Mouse (Mus musculus) embryonic facial prominence, embryonic 12.5 days (tissue): ENCODE measurements around the gene Unk. TPM values are rescaled to one million over a fixed set of nuclear protein-coding genes. Genes with fewer than 3 reads are reported as not detected.
"Not testable (repeated sequence)": the region's sequence is repeated elsewhere in the genome, so short reads cannot be mapped to it uniquely, and the experiment has no call there.

Source experiments
- ATAC-seq: fragments of 200-750 bp; cut with Nextera tagmentation; 2 replicates; pipeline ENCODE4 v1.8.0; 2017; ENCODE audit not compliant: insufficient number of reproducible peaks, insufficient read depth, low FRiP score, low TSS enrichment
- H3K27ac ChIP-seq: fragments of 300-500 bp; sonication (generic); 2 replicates; pipeline ENCODE4 v1.5.1; 2016; ENCODE audit warnings: mild to moderate bottlenecking
- H3K27me3 ChIP-seq: fragments of 300-500 bp; sonication (generic); 2 replicates; pipeline ENCODE4 v1.6.1; 2016; ENCODE audit warnings: mild to moderate bottlenecking, moderate library complexity
- H3K36me3 ChIP-seq: fragments of 300-500 bp; sonication (generic); 2 replicates; pipeline ENCODE4 v1.6.1; 2016; ENCODE audit warnings: mild to moderate bottlenecking
- H3K4me1 ChIP-seq: fragments of 300-500 bp; sonication (generic); 2 replicates; pipeline ENCODE4 v1.6.1; 2016
- H3K4me2 ChIP-seq: fragments of 300-500 bp; sonication (generic); replicated peaks from 2 replicates; pipeline ENCODE4 v1.6.1; 2016; ENCODE audit warnings: mild to moderate bottlenecking, moderate library complexity
- H3K4me3 ChIP-seq: fragments of 300-500 bp; sonication (generic); 2 replicates; pipeline ENCODE4 v1.5.1; 2016; ENCODE audit warnings: mild to moderate bottlenecking
- H3K9ac ChIP-seq: fragments of 300-500 bp; sonication (generic); 2 replicates; pipeline ENCODE4 v1.6.1; 2016; ENCODE audit warnings: mild to moderate bottlenecking, moderate library complexity
- H3K9me3 ChIP-seq: fragments of 300-500 bp; sonication (generic); 2 replicates; pipeline ENCODE4 v1.6.1; 2016; ENCODE audit warnings: mild to moderate bottlenecking, moderate library complexity
- WGBS: fragments of 180-500 bp; shearing (Covaris S2); methylation state at CpG from one replicate; pipeline ENCODE4 v1.1.7; 2016; 5-methylcytosine and 5-hydroxymethylcytosine counted together
- polyA plus RNA-seq: library from polyadenylated mRNA; unstranded; fragments of >200 nt; fragmentation: Nextera tagmentation; extraction: Ambion mirVana; gene quantifications from 2 replicates; pipeline ENCODE4 v1.2.1, GENCODE M21; 2016

Unk gene
- polyA plus RNA-seq, 1 experiment from 2014 or later: 44.1 TPM

GRCm38 (mm10) chr11:116023074-116023770 is 6.9 kb upstream of the Unk start:
- 5% methylated on average over 18 of the region's 18 CpGs for WGBS
- Histone ChIP-seq H3K4me3 (peak overlapping the region; percentile 95), H3K27ac (peak overlapping the region; percentile 100), H3K36me3 (peaks cover 17% of the 10 kb centered on the region), H3K4me2 (peak overlapping the region; percentile 67), H3K9ac (peak overlapping the region; percentile 100)
- not testable (repeated sequence) for H3K27me3 ChIP-seq, H3K9me3 ChIP-seq, H3K4me1 ChIP-seq, ATAC-seq

GRCm38 (mm10) chr11:116023771-116024355 is 6.3 kb upstream of the Unk start:
- Histone ChIP-seq H3K4me3 (peak overlapping the region; percentile 95), H3K4me1 (no peaks in the 10 kb centered on the region), H3K36me3 (peaks cover 17% of the 10 kb centered on the region), H3K27ac (peak overlapping the region; percentile 100), H3K4me2 (peak overlapping the region; percentile 67), H3K27me3 (no peaks in the 10 kb centered on the region), H3K9ac (peak overlapping the region; percentile 100), H3K9me3 (no peaks in the 10 kb centered on the region)
- peak; percentile 17 for ATAC-seq
- WGBS: under 1% methylated on average over 55 of the region's 57 CpGs

GRCm38 (mm10) chr11:116024356-116024808 is 5.7 kb upstream of the Unk start:
- no peaks in the 10 kb centered on the region for H3K4me1 ChIP-seq
- peak overlapping the region; percentile 100 for H3K27ac ChIP-seq
- peak overlapping the region; percentile 67; the same call in 1 of the 2 replicates for H3K4me2 ChIP-seq
- H3K9ac ChIP-seq: peak overlapping the region; percentile 100
- H3K27me3 ChIP-seq: no peaks in the 10 kb centered on the region
- H3K36me3 ChIP-seq: peaks cover 17% of the 10 kb centered on the region
- peak overlapping the region; percentile 95 for H3K4me3 ChIP-seq
- ATAC-seq: peak; percentile 91
- no peaks in the 10 kb centered on the region for H3K9me3 ChIP-seq
- under 1% methylated on average over 37 of the region's 37 CpGs for WGBS

- WGBS: 90% methylated on average over 3 of the region's 3 CpGs
- Histone ChIP-seq H3K36me3 (peaks cover 17% of the 10 kb centered on the region), H3K9ac (no peak overlapping the region), H3K4me2 (no peak overlapping the region), H3K4me3 (no peak overlapping the region), H3K4me1 (no peaks in the 10 kb centered on the region), H3K27ac (0 out of 2 replicates have a peak overlapping the region, but pooled peaks have one; percentile 31), H3K27me3 (no peaks in the 10 kb centered on the region), H3K9me3 (no peaks in the 10 kb centered on the region)
- no peak for ATAC-seq
These were observed 4.9 kb upstream of the Unk start for GRCm38 (mm10) chr11:116025056-116025845.

- 80% methylated on average over 4 of the region's 4 CpGs for WGBS
- no peak within 1 kb of the TSS for H3K9ac ChIP-seq
- H3K27ac ChIP-seq: no peak within 1 kb of the TSS
- ATAC-seq: no peak
- H3K36me3 ChIP-seq: no peaks in the 10 kb centered on the region
- H3K27me3 ChIP-seq: no peaks in the 10 kb centered on the region
- peaks cover 17% of the 10 kb centered on the region for H3K4me1 ChIP-seq
- H3K9me3 ChIP-seq: no peaks in the 10 kb centered on the region
- H3K4me2 ChIP-seq: no peak within 1 kb of the TSS
- no peak within 1 kb of the TSS for H3K4me3 ChIP-seq
These were observed 2.4 kb upstream of the Unk start, which contains the start of gene H3f3b for GRCm38 (mm10) chr11:116027756-116028155. Gene H3f3b, minus strand, starts transcription at chr11:116027962.

- 75% methylated on average over 9 of the region's 9 CpGs for WGBS
- Histone ChIP-seq H3K36me3 (no peaks in the 10 kb centered on the region), H3K4me3 (no peak overlapping the region), H3K27me3 (no peaks in the 10 kb centered on the region), H3K4me2 (no peak overlapping the region), H3K9ac (no peak overlapping the region), H3K27ac (no peak overlapping the region), H3K4me1 (peaks cover 17% of the 10 kb centered on the region), H3K9me3 (no peaks in the 10 kb centered on the region)
- no peak for ATAC-seq
These were observed 1.8 kb upstream of the Unk start for GRCm38 (mm10) chr11:116028177-116028865.

- H3K27ac ChIP-seq: no peak overlapping the region
These were observed 846 bp upstream of the Unk start for GRCm38 (mm10) chr11:116029086-116029865.

GRCm38 (mm10) chr11:116030898-116031845 is 1.1 kb downstream of the Unk start:
- Histone ChIP-seq H3K27me3 (no peaks in the 10 kb centered on the region), H3K36me3 (0 out of 2 replicates have a peak, but pooled peaks cover 8% of the 10 kb centered on the region), H3K9me3 (no peaks in the 10 kb centered on the region), H3K9ac (peak overlapping the region; percentile 89), H3K27ac (peak overlapping the region; percentile 99), H3K4me3 (peak overlapping the region; percentile 62), H3K4me2 (peak overlapping the region; percentile 90), H3K4me1 (peaks cover 17% of the 10 kb centered on the region)
- ATAC-seq: 0 out of 2 replicates have a peak, but pooled peaks have one; percentile 8
- WGBS: 28% methylated on average over 14 of the region's 14 CpGs

More at GRCm38 (mm10) chr11:116029086-116029865, 846 bp upstream of the Unk start:
- Histone ChIP-seq H3K4me1 (peaks cover 17% of the 10 kb centered on the region), H3K9ac (peak overlapping the region; percentile 45), H3K4me3 (peak overlapping the region; percentile 62), H3K36me3 (no peaks in the 10 kb centered on the region), H3K9me3 (no peaks in the 10 kb centered on the region), H3K4me2 (peak overlapping the region; percentile 50), H3K27me3 (no peaks in the 10 kb centered on the region)
- no peak for ATAC-seq
- WGBS: 83% methylated on average over 6 of the region's 6 CpGs

- no peak for ATAC-seq
- peaks cover 23% of the 10 kb centered on the region for H3K36me3 ChIP-seq
- no peak overlapping the region for H3K4me2 ChIP-seq
- 96% methylated on average over 6 of the region's 6 CpGs for WGBS
- peaks cover 17% of the 10 kb centered on the region for H3K4me1 ChIP-seq
- no peak overlapping the region for H3K27ac ChIP-seq
- H3K4me3 ChIP-seq: no peak overlapping the region
- H3K9ac ChIP-seq: no peak overlapping the region
- no peaks in the 10 kb centered on the region for H3K27me3 ChIP-seq
- H3K9me3 ChIP-seq: no peaks in the 10 kb centered on the region
These were observed 4.5 kb downstream of the Unk start for GRCm38 (mm10) chr11:116034584-116034983.

- no peak overlapping the region for H3K9ac ChIP-seq
- no peak for ATAC-seq
- 92% methylated on average over 3 of the region's 3 CpGs for WGBS
- no peaks in the 10 kb centered on the region for H3K9me3 ChIP-seq
- H3K4me1 ChIP-seq: peaks cover 10% of the 10 kb centered on the region
- H3K4me3 ChIP-seq: no peak overlapping the region
- H3K4me2 ChIP-seq: no peak overlapping the region
- peaks cover 36% of the 10 kb centered on the region for H3K36me3 ChIP-seq
- H3K27me3 ChIP-seq: no peaks in the 10 kb centered on the region
- H3K27ac ChIP-seq: no peak overlapping the region
These were observed 6.5 kb downstream of the Unk start for GRCm38 (mm10) chr11:116036671-116037070.
